Mouse (Mus musculus) c-Kit-positive CD71-positive TER-119-positive erythroid progenitor cells, embryonic 14.5 days (primary cell): ENCODE results near the gene Slc24a5.
"Not testable (repeated sequence)": the region's sequence is repeated elsewhere in the genome, so short reads cannot be mapped to it uniquely, and the experiment has no call there.

ENCODE experiments used
- DNase-seq: peaks from one replicate; pipeline ENCODE4 v3.0.0-alpha.2; 2013; ENCODE audit warnings: low spot score

The Slc24a5 gene

GRCm38 (mm10) chr2:125067894-125068293 is at the start of gene Slc24a5:
TSS of gene Slc24a5 (plus strand) at chr2:125068124.
- DNase-seq, result no peak

- DNase-seq, result no peak
These were observed 43.5 kb upstream of the Slc24a5 start for GRCm38 (mm10) chr2:125024386-125024785.

- DNase-seq, result no peak
These were observed 41.4 kb upstream of the Slc24a5 start for GRCm38 (mm10) chr2:125026358-125027000.

GRCm38 (mm10) chr2:125030591-125030990 is 37.3 kb upstream of the Slc24a5 start:
- DNase-seq, result no peak

GRCm38 (mm10) chr2:125031111-125031510 is 36.8 kb upstream of the Slc24a5 start:
- no peak for DNase-seq

- DNase-seq, result no peak
These were observed 36.2 kb upstream of the Slc24a5 start for GRCm38 (mm10) chr2:125031562-125032257.

- DNase-seq, result no peak
These were observed 35.5 kb upstream of the Slc24a5 start for GRCm38 (mm10) chr2:125032258-125032973.

GRCm38 (mm10) chr2:125033042-125033743 is 34.7 kb upstream of the Slc24a5 start:
- DNase-seq, result no peak

- DNase-seq, result peak; percentile 7
These were observed 12.5 kb upstream of the Slc24a5 start for GRCm38 (mm10) chr2:125055316-125055903.

GRCm38 (mm10) chr2:125057250-125057815 is 10.6 kb upstream of the Slc24a5 start:
- DNase-seq, result no peak

GRCm38 (mm10) chr2:125061451-125061850 is 6.5 kb upstream of the Slc24a5 start:
- no peak for DNase-seq

GRCm38 (mm10) chr2:125062944-125063343 is 5.0 kb upstream of the Slc24a5 start:
- no peak for DNase-seq

GRCm38 (mm10) chr2:125067373-125067772 is 551 bp upstream of the Slc24a5 start:
- no peak for DNase-seq

GRCm38 (mm10) chr2:125068696-125069095 is 772 bp downstream of the Slc24a5 start:
- DNase-seq, result no peak

GRCm38 (mm10) chr2:125073056-125073780 is 5.3 kb downstream of the Slc24a5 start:
- DNase-seq, result no peak

GRCm38 (mm10) chr2:125083879-125084278 is 16.0 kb downstream of the Slc24a5 start:
- no peak for DNase-seq

GRCm38 (mm10) chr2:125088757-125089156 is 20.8 kb downstream of the Slc24a5 start:
- no peak for DNase-seq

- not testable (repeated sequence) for DNase-seq
These were observed 24.2 kb downstream of the Slc24a5 start for GRCm38 (mm10) chr2:125092123-125092522.

GRCm38 (mm10) chr2:125104491-125104890 is 36.6 kb downstream of the Slc24a5 start:
- DNase-seq, result not testable (repeated sequence)

- DNase-seq, result not testable (repeated sequence)
These were observed 38.6 kb downstream of the Slc24a5 start for GRCm38 (mm10) chr2:125106536-125106935.
